Mouse (Mus musculus): ENCODE measurements around the gene Stk11ip. TPM values are rescaled to one million over a fixed set of nuclear protein-coding genes. Genes with fewer than 3 reads are reported as not detected.

Stk11ip gene
- total and polyA plus RNA-seq, 3 experiments = 16.0 to 36.9 (median 17.3) TPM

GRCm38 (mm10) chr1:75492579-75493170 is 28.7 kb upstream of the Stk11ip start:
- H3K9me3 ChIP-seq (replicated peaks; ENCODE audit: low read length) = no peaks in the 10 kb centered on the region
- no peaks in the 10 kb centered on the region for H3K36me3 ChIP-seq (replicated peaks in 1 of 2; ENCODE audit: control insufficient read depth in 1 of 2, insufficient read depth in 1 of 2, low read length in 1 of 2)
- peaks cover 8 to 13% of the 10 kb centered on the region in 2 experiments; a peak in 3 of 4 replicates for H3K4me1 ChIP-seq (ENCODE audit: control insufficient read depth in 1 of 2, insufficient read depth in 2 of 2)
- H3K27ac ChIP-seq (ENCODE audit: insufficient read depth, low read depth) = no peak overlapping the region
- peaks cover 62% of the 10 kb centered on the region for H3K27me3 ChIP-seq (replicated peaks)
- TF ChIP-seq CHD1 (IDR thresholded peaks at IDR 0.05; ENCODE audit: low read depth, low read length) (no peak), SIN3A (IDR thresholded peaks at IDR 0.05; ENCODE audit: low read length) (no peak), EP300 (IDR thresholded peaks at IDR 0.05; ENCODE audit: low read length) (no peak), E2F4 (IDR thresholded peaks at IDR 0.05; ENCODE audit: insufficient replicate concordance, low read depth, low read length) (no peak), RAD21 (IDR thresholded peaks at IDR 0.05; ENCODE audit: low read depth, low read length) (no peak), JUND (conservative IDR thresholded peaks at IDR 0.05; ENCODE audit: low read depth, low read length) (no peak)
- no peak for DNase-seq (ENCODE audit: extremely low read depth)
- no peaks in the 10 kb centered on the region for H3K79me2 ChIP-seq (replicated peaks; ENCODE audit: control insufficient read depth, extremely low read depth, insufficient read depth, poor library complexity, severe bottlenecking)
- H3K4me2 ChIP-seq (ENCODE audit: insufficient read depth, low read depth, poor library complexity, severe bottlenecking) = no peak overlapping the region
- in situ Hi-C loops (cut with MboI; ENCODE audit: low pct_ligation_motif_present, low pct_unique_long_range_greater_than_20kb, low sequenced_read_pairs) = no loop called here
- H3K9ac ChIP-seq (ENCODE audit: insufficient read depth, low read depth) = no peak overlapping the region
- dilution Hi-C loops (cut with MboI; ENCODE audit: extremely low pct_ligation_motif_present, extremely low pct_unique_long_range_greater_than_20kb, low sequenced_read_pairs) = no loop called here
- H3K4me3 ChIP-seq (replicated peaks in 1 of 3; ENCODE audit: low read depth in 2 of 3, low read length in 2 of 3, poor library complexity in 1 of 3) = no peak overlapping the region

- H3K27me3 ChIP-seq (replicated peaks) = peaks cover 41% of the 10 kb centered on the region
- in situ Hi-C loops (cut with MboI; ENCODE audit: low pct_ligation_motif_present, low pct_unique_long_range_greater_than_20kb, low sequenced_read_pairs) = loop anchor here (5.0 kb wide), 1 partner anchor 67 kb away; no protein-coding TSS in a partner anchor
These were observed 26.3 kb upstream of the Stk11ip start for GRCm38 (mm10) chr1:75494878-75495548.

More at GRCm38 (mm10) chr1:75494878-75495548, 26.3 kb upstream of the Stk11ip start:
- DNase-seq (ENCODE audit: extremely low read depth) = peak; percentile 52
- no peaks in the 10 kb centered on the region for H3K36me3 ChIP-seq (replicated peaks in 1 of 2; ENCODE audit: control insufficient read depth in 1 of 2, insufficient read depth in 1 of 2, low read length in 1 of 2)
- dilution Hi-C loops (cut with MboI; ENCODE audit: extremely low pct_ligation_motif_present, extremely low pct_unique_long_range_greater_than_20kb, low sequenced_read_pairs) = no loop called here
- H3K4me2 ChIP-seq (ENCODE audit: insufficient read depth, low read depth, poor library complexity, severe bottlenecking) = no peak overlapping the region
- no peak overlapping the region for H3K9ac ChIP-seq (ENCODE audit: insufficient read depth, low read depth)
- TF ChIP-seq POLR2AphosphoS2 (IDR thresholded peaks at IDR 0.05; ENCODE audit: low read depth, low read length) (no peak), KAT2A (IDR thresholded peaks at IDR 0.05; ENCODE audit: insufficient replicate concordance, low read length) (no peak), CTCF (conservative IDR thresholded peaks at IDR 0.05 in 1 of 2, IDR thresholded peaks at IDR 0.05 in 1 of 2; ENCODE audit: low read depth in 2 of 2, low read length in 2 of 2) (peak; percentile 78 to 84), RAD21 (IDR thresholded peaks at IDR 0.05; ENCODE audit: low read depth, low read length) (peak; percentile 52), JUND (conservative IDR thresholded peaks at IDR 0.05; ENCODE audit: low read depth, low read length) (0 out of 2 replicates have a peak, but pooled peaks have one; percentile 18), CHD1 (IDR thresholded peaks at IDR 0.05; ENCODE audit: low read depth, low read length) (peak; percentile 95; the same call in 1 of the 2 replicates), SMC3 (IDR thresholded peaks at IDR 0.05; ENCODE audit: low read depth, low read length) (peak; percentile 76), PAX5 (IDR thresholded peaks at IDR 0.05; ENCODE audit: low read length) (no peak), MYC (IDR thresholded peaks at IDR 0.05; ENCODE audit: low read depth, low read length) (peak; percentile 83), MAX (IDR thresholded peaks at IDR 0.05; ENCODE audit: low read length) (peak; percentile 22; the same call in 1 of the 2 replicates), BHLHE40 (IDR thresholded peaks at IDR 0.05; ENCODE audit: low read depth, low read length) (0 out of 2 replicates have a peak, but pooled peaks have one; percentile 16), TCF12 (IDR thresholded peaks at IDR 0.05; ENCODE audit: low read depth, low read length) (no peak), E2F4 (IDR thresholded peaks at IDR 0.05; ENCODE audit: insufficient replicate concordance, low read depth, low read length) (no peak), MEF2A (IDR thresholded peaks at IDR 0.05; ENCODE audit: borderline replicate concordance, low read depth, low read length) (0 out of 2 replicates have a peak, but pooled peaks have one; percentile 29)
- H3K4me3 ChIP-seq (replicated peaks in 1 of 3; ENCODE audit: low read depth in 2 of 3, low read length in 2 of 3, poor library complexity in 1 of 3) = no peak overlapping the region
- no peaks in the 10 kb centered on the region for H3K79me2 ChIP-seq (replicated peaks; ENCODE audit: control insufficient read depth, extremely low read depth, insufficient read depth, poor library complexity, severe bottlenecking)
- no peak overlapping the region for H3K27ac ChIP-seq (ENCODE audit: insufficient read depth, low read depth)
- H3K4me1 ChIP-seq (ENCODE audit: control insufficient read depth in 1 of 2, insufficient read depth in 2 of 2) = peaks cover 8 to 23% of the 10 kb centered on the region in 2 experiments
- H3K9me3 ChIP-seq (replicated peaks; ENCODE audit: low read length) = no peaks in the 10 kb centered on the region
